Mouse (Mus musculus) cerebral cortex, adult 2 months (tissue): Measurements from ENCODE around the gene P4htm.

Source experiments
- WGBS: fragments of 180-500 bp; shearing (Covaris S2); methylation state at CpG from one replicate; pipeline ENCODE4 v1.1.7; 2018; 5-methylcytosine and 5-hydroxymethylcytosine counted together

The P4htm gene

GRCm38 (mm10) chr9:108577934-108578544, 19.4 kb downstream of the P4htm start:
- WGBS, result under 1% methylated on average over 24 of the region's 24 CpGs

GRCm38 (mm10) chr9:108577025-108577424, 20.4 kb downstream of the P4htm start:
- 47% methylated on average over 6 of the region's 6 CpGs for WGBS

- 86% methylated on average over 37 of the region's 37 CpGs for WGBS
Measured at GRCm38 (mm10) chr9:108575321-108576297, 21.9 kb downstream of the P4htm start.

- WGBS, result 60% methylated on average over 12 of the region's 12 CpGs
Measured at GRCm38 (mm10) chr9:108574921-108575320, 22.5 kb downstream of the P4htm start.

- WGBS, result 54% methylated on average over 26 of the region's 26 CpGs
Measured at GRCm38 (mm10) chr9:108573774-108574690, 23.4 kb downstream of the P4htm start.

- WGBS, result 77% methylated on average over 10 of the region's 10 CpGs
Measured at GRCm38 (mm10) chr9:108572321-108572720, 25.1 kb downstream of the P4htm start.

GRCm38 (mm10) chr9:108571401-108571973, 26.0 kb downstream of the P4htm start:
- 94% methylated on average over 16 of the region's 16 CpGs for WGBS

- 1% methylated on average over 40 of the region's 40 CpGs for whole genome bisulfite sequencing
Measured at GRCm38 (mm10) chr9:108570207-108570896, 27.1 kb downstream of the P4htm start.

- WGBS, result 4% methylated on average over 42 of the region's 42 CpGs
Measured at GRCm38 (mm10) chr9:108569381-108570206, 27.9 kb downstream of the P4htm start, which contains the start of gene Dalrd3. Dalrd3 (plus strand) TSS chr9:108569886.

GRCm38 (mm10) chr9:108568511-108568921, 29.0 kb downstream of the P4htm start:
- 74% methylated on average over 17 of the region's 17 CpGs for WGBS

- 12% methylated on average over 18 of the region's 18 CpGs for WGBS
Measured at GRCm38 (mm10) chr9:108567931-108568419, 29.5 kb downstream of the P4htm start.

GRCm38 (mm10) chr9:108566815-108567776, 30.4 kb downstream of the P4htm start, which contains the start of gene Ndufaf3:
Ndufaf3 (minus strand) TSS chr9:108567434.
- WGBS, result under 1% methylated on average over 71 of the region's 73 CpGs

- 11% methylated on average over 35 of the region's 35 CpGs for WGBS
Measured at GRCm38 (mm10) chr9:108565881-108566814, 31.3 kb downstream of the P4htm start.

GRCm38 (mm10) chr9:108564131-108564530, 33.3 kb downstream of the P4htm start:
- WGBS, result 71% methylated on average over 7 of the region's 7 CpGs

- WGBS, result 89% methylated on average over 8 of the region's 8 CpGs
Measured at GRCm38 (mm10) chr9:108563671-108564070, 33.8 kb downstream of the P4htm start.

- 1% methylated on average over 53 of the region's 53 CpGs for WGBS
Measured at GRCm38 (mm10) chr9:108560227-108560841, 37.1 kb downstream of the P4htm start, which contains the start of gene Impdh2. Impdh2 (plus strand) TSS chr9:108560286.

- WGBS, result 84% methylated on average over 4 of the region's 4 CpGs
Measured at GRCm38 (mm10) chr9:108559169-108559568, 38.3 kb downstream of the P4htm start.
